Mouse (Mus musculus) kidney, adult 2 months (tissue): ENCODE measurements at regions not wholly inside any gene's neighbourhood (a gene's known extent, or its start where the extent isn't known, plus 50 kb on each side); places are given as distances from the start of the nearest gene placed in this dataset.

ENCODE experiments used
- CTCF ChIP-seq: fragments of 200-500 bp; conservative IDR thresholded peaks from 2 replicates; pipeline ENCODE4 v1.5.1; 2011; ENCODE audit warnings: low read depth, mild to moderate bottlenecking, control low read depth, low read length, moderate library complexity, mixed read lengths; ENCODE audit not compliant: insufficient read depth, insufficient read length
- POLR2A ChIP-seq: fragments of 200-500 bp; IDR thresholded peaks from one replicate; pipeline ENCODE4 v1.6.1; 2011; ENCODE audit warnings: low read depth, low read length, control low read depth

GRCm38 (mm10) chr4:96878016-96878415 is 93.0 kb upstream of the Gm12695 start:
- TF ChIP-seq POLR2A (no peak), CTCF (no peak)
